Mouse (Mus musculus): ENCODE data around the gene Ston2. TPM values are rescaled to one million over a fixed set of nuclear protein-coding genes. Genes with fewer than 3 reads are reported as not detected.
"Not testable (repeated sequence)": the region's sequence is repeated elsewhere in the genome, so short reads cannot be mapped to it uniquely, and the experiment has no call there.

Gene Ston2
- polyA plus RNA-seq, 1 experiment from 2014 or later: 6.8 TPM

- Histone ChIP-seq H3K4me3 (no peak overlapping the region), H3K36me3 (peaks cover 21% of the 10 kb centered on the region), H3K27me3 (peaks cover 3% of the 10 kb centered on the region; the same call in 1 of the 2 replicates), H3K9ac (no peak overlapping the region), H3K27ac (replicated peaks) (no peak overlapping the region), H3K4me2 (no peak overlapping the region), H3K9me3 (no peaks in the 10 kb centered on the region), H3K4me1 (replicated peaks) (no peaks in the 10 kb centered on the region)
- ATAC-seq (ENCODE audit: low read depth): no peak
- 86% methylated on average over 13 of the region's 13 CpGs for WGBS
These were observed 15.2 kb upstream of the Ston2 start for GRCm38 (mm10) chr12:91803207-91803932.

GRCm38 (mm10) chr12:91802586-91803206 is 14.5 kb upstream of the Ston2 start:
- Histone ChIP-seq H3K9me3 (no peaks in the 10 kb centered on the region), H3K36me3 (peaks cover 14% of the 10 kb centered on the region), H3K4me3 (no peak overlapping the region), H3K27ac (replicated peaks) (no peak overlapping the region), H3K27me3 (peaks cover 3% of the 10 kb centered on the region; the same call in 1 of the 2 replicates), H3K9ac (no peak overlapping the region), H3K4me1 (replicated peaks) (no peaks in the 10 kb centered on the region), H3K4me2 (no peak overlapping the region)
- 88% methylated on average over 12 of the region's 12 CpGs for WGBS
- ATAC-seq (ENCODE audit: low read depth): no peak

GRCm38 (mm10) chr12:91800861-91801385 is 12.7 kb upstream of the Ston2 start:
- H3K27ac ChIP-seq (replicated peaks): no peak overlapping the region
- H3K36me3 ChIP-seq: no peaks in the 10 kb centered on the region
- H3K9me3 ChIP-seq: no peaks in the 10 kb centered on the region
- no peak overlapping the region for H3K4me2 ChIP-seq
- no peak for ATAC-seq (ENCODE audit: low read depth)
- WGBS: 59% methylated on average over 6 of the region's 6 CpGs
- no peaks in the 10 kb centered on the region for H3K4me1 ChIP-seq (replicated peaks)
- H3K27me3 ChIP-seq: peaks cover 3% of the 10 kb centered on the region; the same call in 1 of the 2 replicates
- no peak overlapping the region for H3K4me3 ChIP-seq
- H3K9ac ChIP-seq: no peak overlapping the region

GRCm38 (mm10) chr12:91799821-91800335 is 11.7 kb upstream of the Ston2 start:
- no peak overlapping the region for H3K9ac ChIP-seq
- 81% methylated on average over 12 of the region's 12 CpGs for WGBS
- ATAC-seq (ENCODE audit: low read depth): no peak

GRCm38 (mm10) chr12:91799379-91799773 is 11.2 kb upstream of the Ston2 start:
- Histone ChIP-seq H3K27ac (replicated peaks) (no peak overlapping the region), H3K27me3 (peaks cover 3% of the 10 kb centered on the region; the same call in 1 of the 2 replicates), H3K9me3 (no peaks in the 10 kb centered on the region), H3K4me3 (no peak overlapping the region), H3K36me3 (no peaks in the 10 kb centered on the region), H3K9ac (no peak overlapping the region), H3K4me2 (no peak overlapping the region), H3K4me1 (replicated peaks) (no peaks in the 10 kb centered on the region)
- ATAC-seq (ENCODE audit: low read depth): no peak
- WGBS: 20% methylated on average over 6 of the region's 6 CpGs

More at GRCm38 (mm10) chr12:91799821-91800335, 11.7 kb upstream of the Ston2 start:
- Histone ChIP-seq H3K9me3 (no peaks in the 10 kb centered on the region), H3K27ac (replicated peaks) (no peak overlapping the region), H3K36me3 (no peaks in the 10 kb centered on the region), H3K4me1 (replicated peaks) (no peaks in the 10 kb centered on the region), H3K4me3 (no peak overlapping the region), H3K4me2 (no peak overlapping the region), H3K27me3 (peaks cover 3% of the 10 kb centered on the region; the same call in 1 of the 2 replicates)

GRCm38 (mm10) chr12:91798720-91799378 is 10.7 kb upstream of the Ston2 start:
- Histone ChIP-seq H3K4me2 (no peak overlapping the region), H3K4me1 (replicated peaks) (no peaks in the 10 kb centered on the region), H3K27ac (replicated peaks) (no peak overlapping the region), H3K36me3 (no peaks in the 10 kb centered on the region), H3K4me3 (no peak overlapping the region), H3K9ac (no peak overlapping the region), H3K9me3 (no peaks in the 10 kb centered on the region), H3K27me3 (peaks cover 3% of the 10 kb centered on the region; the same call in 1 of the 2 replicates)
- no peak for ATAC-seq (ENCODE audit: low read depth)
- WGBS: 76% methylated on average over 6 of the region's 6 CpGs

GRCm38 (mm10) chr12:91796774-91797173 is 8.6 kb upstream of the Ston2 start:
- ATAC-seq (ENCODE audit: low read depth): no peak
- H3K9me3 ChIP-seq: no peaks in the 10 kb centered on the region
- no peaks in the 10 kb centered on the region for H3K4me1 ChIP-seq (replicated peaks)
- H3K4me3 ChIP-seq: no peak overlapping the region
- H3K9ac ChIP-seq: no peak overlapping the region
- peaks cover 3% of the 10 kb centered on the region; the same call in 1 of the 2 replicates for H3K27me3 ChIP-seq
- no peak overlapping the region for H3K4me2 ChIP-seq
- 81% methylated on average over 4 of the region's 4 CpGs for WGBS
- H3K27ac ChIP-seq (replicated peaks): no peak overlapping the region
- H3K36me3 ChIP-seq: no peaks in the 10 kb centered on the region

GRCm38 (mm10) chr12:91793266-91793665 is 5.1 kb upstream of the Ston2 start:
- no peak overlapping the region for H3K4me3 ChIP-seq
- no peaks in the 10 kb centered on the region for H3K4me1 ChIP-seq (replicated peaks)
- H3K9ac ChIP-seq: no peak overlapping the region
- H3K9me3 ChIP-seq: no peaks in the 10 kb centered on the region
- no peaks in the 10 kb centered on the region for H3K36me3 ChIP-seq
- ATAC-seq (ENCODE audit: low read depth): no peak
- WGBS: 76% methylated on average over 8 of the region's 8 CpGs
- H3K27me3 ChIP-seq: no peaks in the 10 kb centered on the region
- no peak overlapping the region for H3K27ac ChIP-seq (replicated peaks)
- no peak overlapping the region for H3K4me2 ChIP-seq

- Histone ChIP-seq H3K4me1 (replicated peaks) (no peaks in the 10 kb centered on the region), H3K4me2 (no peak overlapping the region), H3K9me3 (no peaks in the 10 kb centered on the region), H3K9ac (no peak overlapping the region), H3K27me3 (no peaks in the 10 kb centered on the region), H3K36me3 (no peaks in the 10 kb centered on the region), H3K27ac (replicated peaks) (no peak overlapping the region), H3K4me3 (no peak overlapping the region)
- WGBS: 74% methylated on average over 4 of the region's 4 CpGs
- no peak for ATAC-seq (ENCODE audit: low read depth)
These were observed 3.6 kb upstream of the Ston2 start for GRCm38 (mm10) chr12:91791822-91792221.

GRCm38 (mm10) chr12:91789801-91790200 is 1.6 kb upstream of the Ston2 start:
- H3K27me3 ChIP-seq: no peaks in the 10 kb centered on the region
- ATAC-seq (ENCODE audit: low read depth): no peak; the same call in 1 of the 2 replicates
- no peak overlapping the region for H3K27ac ChIP-seq (replicated peaks)
- 52% methylated on average over 6 of the region's 6 CpGs for WGBS
- no peaks in the 10 kb centered on the region for H3K9me3 ChIP-seq
- H3K9ac ChIP-seq: no peak overlapping the region
- no peaks in the 10 kb centered on the region for H3K36me3 ChIP-seq
- no peaks in the 10 kb centered on the region for H3K4me1 ChIP-seq (replicated peaks)
- H3K4me3 ChIP-seq: no peak overlapping the region
- no peak overlapping the region for H3K4me2 ChIP-seq

- not testable (repeated sequence) for H3K9ac ChIP-seq; H3K36me3 ChIP-seq; H3K27ac ChIP-seq (replicated peaks); ATAC-seq (ENCODE audit: low read depth); H3K4me3 ChIP-seq; H3K9me3 ChIP-seq; H3K4me1 ChIP-seq (replicated peaks); H3K27me3 ChIP-seq; H3K4me2 ChIP-seq
- 75% methylated on average over 3 of the region's 3 CpGs for WGBS
These were observed 259 bp upstream of the Ston2 start for GRCm38 (mm10) chr12:91788446-91788845.

- Histone ChIP-seq H3K9me3 (no peaks in the 10 kb centered on the region), H3K4me1 (replicated peaks) (no peaks in the 10 kb centered on the region), H3K4me2 (no peak overlapping the region), H3K27me3 (no peaks in the 10 kb centered on the region), H3K27ac (replicated peaks) (no peak overlapping the region), H3K36me3 (no peaks in the 10 kb centered on the region), H3K9ac (no peak overlapping the region), H3K4me3 (no peak overlapping the region)
- no peak for ATAC-seq (ENCODE audit: low read depth)
- WGBS: 58% methylated on average over 10 of the region's 10 CpGs
These were observed 1.8 kb downstream of the Ston2 start for GRCm38 (mm10) chr12:91786355-91786754.

Data from neural tube, embryonic 13.5 days (tissue).